Mouse (Mus musculus) hindbrain, embryonic 13.5 days (tissue): ENCODE measurements around the gene Syt13. TPM values are rescaled to one million over a fixed set of nuclear protein-coding genes. Genes with fewer than 3 reads are reported as not detected.
A peak's percentile ranks its signal among the peaks of the same experiment; 100 is the strongest.

Source experiments
- ATAC-seq: fragments of 200-750 bp; cut with Nextera tagmentation; 2 replicates; pipeline ENCODE4 v1.8.0; 2017; ENCODE audit warnings: moderate TSS enrichment; ENCODE audit not compliant: low FRiP score
- H3K27ac ChIP-seq: fragments of 300-500 bp; sonication (generic); 2 replicates; pipeline ENCODE4 v1.5.1; 2015; ENCODE audit warnings: inconsistent platforms, mild to moderate bottlenecking, moderate library complexity
- H3K27me3 ChIP-seq: fragments of 300-500 bp; sonication (generic); 2 replicates; pipeline ENCODE4 v1.6.1; 2015; ENCODE audit warnings: mild to moderate bottlenecking, inconsistent platforms
- H3K36me3 ChIP-seq: fragments of 300-500 bp; sonication (generic); 2 replicates; pipeline ENCODE4 v1.6.1; 2015; ENCODE audit warnings: mild to moderate bottlenecking, inconsistent platforms
- H3K4me1 ChIP-seq: fragments of 300-500 bp; sonication (generic); replicated peaks from 2 replicates; pipeline ENCODE4 v1.6.1; 2015; ENCODE audit warnings: inconsistent platforms
- H3K4me2 ChIP-seq: fragments of 300-500 bp; sonication (generic); 2 replicates; pipeline ENCODE4 v1.6.1; 2015; ENCODE audit warnings: inconsistent platforms, mild to moderate bottlenecking, moderate library complexity
- H3K4me3 ChIP-seq: fragments of 300-500 bp; sonication (generic); 2 replicates; pipeline ENCODE4 v1.5.1; 2015; ENCODE audit warnings: mild to moderate bottlenecking, inconsistent platforms
- H3K9ac ChIP-seq: fragments of 300-500 bp; sonication (generic); 2 replicates; pipeline ENCODE4 v1.6.1; 2015; ENCODE audit warnings: mild to moderate bottlenecking, inconsistent platforms
- H3K9me3 ChIP-seq: fragments of 300-500 bp; sonication (generic); 2 replicates; pipeline ENCODE4 v1.6.1; 2016; ENCODE audit warnings: inconsistent platforms
- WGBS: fragments of 180-500 bp; shearing (Covaris S2); methylation state at CpG from one replicate; pipeline ENCODE4 v1.1.7; 2015; 5-methylcytosine and 5-hydroxymethylcytosine counted together
- polyA plus RNA-seq: library from polyadenylated mRNA; unstranded; fragments of >200 nt; fragmentation: Nextera tagmentation; extraction: Ambion mirVana; gene quantifications from 2 replicates; pipeline ENCODE4 v1.2.1, GENCODE M21; 2015

Syt13 gene
- polyA plus RNA-seq, 1 experiment from 2014 or later, result 24.7 TPM

GRCm38 (mm10) chr2:92947981-92948698 is 33.2 kb downstream of the Syt13 start:
- H3K9me3 ChIP-seq, result no peaks in the 10 kb centered on the region
- peak; percentile 69 for ATAC-seq
- peaks cover 34% of the 10 kb centered on the region for H3K4me1 ChIP-seq
- H3K4me3 ChIP-seq, result no peak overlapping the region
- H3K36me3 ChIP-seq, result peaks cover 2% of the 10 kb centered on the region; the same call in 1 of the 2 replicates
- peak overlapping the region; percentile 26; the same call in 1 of the 2 replicates for H3K9ac ChIP-seq
- peak overlapping the region; percentile 41 for H3K27ac ChIP-seq
- H3K27me3 ChIP-seq, result peaks cover 20% of the 10 kb centered on the region
- WGBS, result 7% methylated on average over 12 of the region's 12 CpGs
- H3K4me2 ChIP-seq, result peak overlapping the region; percentile 34

- no peaks in the 10 kb centered on the region for H3K9me3 ChIP-seq
- H3K27ac ChIP-seq, result peak overlapping the region; percentile 41; the same call in 1 of the 2 replicates
- H3K4me3 ChIP-seq, result no peak overlapping the region
- WGBS, result 36% methylated on average over 7 of the region's 7 CpGs
- H3K27me3 ChIP-seq, result peaks cover 24% of the 10 kb centered on the region
- H3K9ac ChIP-seq, result no peak overlapping the region
- peaks cover 34% of the 10 kb centered on the region for H3K4me1 ChIP-seq
- H3K4me2 ChIP-seq, result no peak overlapping the region
- no peaks in the 10 kb centered on the region for H3K36me3 ChIP-seq
- ATAC-seq, result peak; percentile 53; the same call in 1 of the 2 replicates
These were observed 33.9 kb downstream of the Syt13 start for GRCm38 (mm10) chr2:92948699-92949300.

GRCm38 (mm10) chr2:92949518-92949917 is 34.6 kb downstream of the Syt13 start:
- Histone ChIP-seq H3K27ac (0 out of 2 replicates have a peak overlapping the region, but pooled peaks have one; percentile 5), H3K9me3 (no peaks in the 10 kb centered on the region), H3K9ac (no peak overlapping the region), H3K4me3 (no peak overlapping the region), H3K4me2 (no peak overlapping the region), H3K36me3 (no peaks in the 10 kb centered on the region), H3K4me1 (peaks cover 34% of the 10 kb centered on the region), H3K27me3 (peaks cover 24% of the 10 kb centered on the region)
- WGBS, result 5% methylated on average over 1 of the region's 1 CpGs
- ATAC-seq, result no peak

- no peaks in the 10 kb centered on the region for H3K36me3 ChIP-seq
These were observed 38.6 kb downstream of the Syt13 start for GRCm38 (mm10) chr2:92953450-92953849.

GRCm38 (mm10) chr2:92954404-92955114 is 39.7 kb downstream of the Syt13 start:
- Histone ChIP-seq H3K4me2 (no peak overlapping the region), H3K9ac (no peak overlapping the region), H3K9me3 (0 out of 2 replicates have a peak, but pooled peaks cover 4% of the 10 kb centered on the region), H3K36me3 (no peaks in the 10 kb centered on the region), H3K27me3 (peaks cover 11% of the 10 kb centered on the region; the same call in 1 of the 2 replicates), H3K4me3 (no peak overlapping the region), H3K4me1 (peaks cover 5% of the 10 kb centered on the region), H3K27ac (no peak overlapping the region)
- 41% methylated on average over 11 of the region's 11 CpGs for WGBS
- no peak for ATAC-seq

More at GRCm38 (mm10) chr2:92953450-92953849, 38.6 kb downstream of the Syt13 start:
- no peak overlapping the region for H3K4me3 ChIP-seq
- peaks cover 16% of the 10 kb centered on the region for H3K4me1 ChIP-seq
- no peak for ATAC-seq
- no peak overlapping the region for H3K4me2 ChIP-seq
- H3K27me3 ChIP-seq, result peaks cover 11% of the 10 kb centered on the region; the same call in 1 of the 2 replicates
- H3K9ac ChIP-seq, result no peak overlapping the region
- H3K27ac ChIP-seq, result no peak overlapping the region
- 89% methylated on average over 17 of the region's 17 CpGs for WGBS
- 0 out of 2 replicates have a peak, but pooled peaks cover 4% of the 10 kb centered on the region for H3K9me3 ChIP-seq

- no peak for ATAC-seq
- no peak overlapping the region for H3K4me3 ChIP-seq
- 0 out of 2 replicates have a peak, but pooled peaks cover 4% of the 10 kb centered on the region for H3K9me3 ChIP-seq
- 87% methylated on average over 2 of the region's 2 CpGs for WGBS
- H3K4me1 ChIP-seq, result 0 out of 2 replicates have a peak, but pooled peaks cover 3% of the 10 kb centered on the region
- no peaks in the 10 kb centered on the region for H3K36me3 ChIP-seq
- H3K9ac ChIP-seq, result no peak overlapping the region
- H3K27ac ChIP-seq, result no peak overlapping the region
- 0 out of 2 replicates have a peak, but pooled peaks cover 7% of the 10 kb centered on the region for H3K27me3 ChIP-seq
- H3K4me2 ChIP-seq, result no peak overlapping the region
These were observed 42.0 kb downstream of the Syt13 start for GRCm38 (mm10) chr2:92956943-92957342.

GRCm38 (mm10) chr2:92958640-92959039 is 43.7 kb downstream of the Syt13 start:
- Histone ChIP-seq H3K4me2 (no peak overlapping the region), H3K9me3 (0 out of 2 replicates have a peak, but pooled peaks cover 4% of the 10 kb centered on the region), H3K4me1 (no peaks in the 10 kb centered on the region), H3K9ac (no peak overlapping the region), H3K36me3 (no peaks in the 10 kb centered on the region), H3K27ac (no peak overlapping the region), H3K27me3 (0 out of 2 replicates have a peak, but pooled peaks cover 1% of the 10 kb centered on the region), H3K4me3 (no peak overlapping the region)
- 77% methylated on average over 4 of the region's 4 CpGs for WGBS
- ATAC-seq, result no peak

- H3K9me3 ChIP-seq, result no peaks in the 10 kb centered on the region
- no peak overlapping the region for H3K9ac ChIP-seq
- peaks cover 7% of the 10 kb centered on the region; the same call in 1 of the 2 replicates for H3K36me3 ChIP-seq
- H3K27me3 ChIP-seq, result no peaks in the 10 kb centered on the region
- ATAC-seq, result no peak
- 97% methylated on average over 1 of the region's 1 CpGs for WGBS
- no peak overlapping the region for H3K4me2 ChIP-seq
- H3K4me3 ChIP-seq, result no peak overlapping the region
- peaks cover 22% of the 10 kb centered on the region for H3K4me1 ChIP-seq
- H3K27ac ChIP-seq, result no peak overlapping the region
These were observed 49.4 kb downstream of the Syt13 start for GRCm38 (mm10) chr2:92964345-92964744.

GRCm38 (mm10) chr2:92966257-92966656 is 51.4 kb downstream of the Syt13 start:
- Histone ChIP-seq H3K4me1 (peaks cover 22% of the 10 kb centered on the region), H3K36me3 (peaks cover 9% of the 10 kb centered on the region; the same call in 1 of the 2 replicates), H3K4me2 (no peak overlapping the region), H3K9ac (no peak overlapping the region), H3K27ac (no peak overlapping the region), H3K4me3 (no peak overlapping the region), H3K9me3 (no peaks in the 10 kb centered on the region), H3K27me3 (no peaks in the 10 kb centered on the region)
- 54% methylated on average over 8 of the region's 8 CpGs for WGBS
- ATAC-seq, result peak; percentile 21; the same call in 1 of the 2 replicates

- Histone ChIP-seq H3K36me3 (peaks cover 13% of the 10 kb centered on the region), H3K9me3 (no peaks in the 10 kb centered on the region), H3K4me3 (no peak overlapping the region), H3K9ac (peak overlapping the region; percentile 46), H3K4me2 (no peak overlapping the region), H3K27me3 (no peaks in the 10 kb centered on the region), H3K4me1 (peaks cover 22% of the 10 kb centered on the region), H3K27ac (peak overlapping the region; percentile 44)
- WGBS, result 28% methylated on average over 10 of the region's 10 CpGs
- peak; percentile 23; the same call in 1 of the 2 replicates for ATAC-seq
These were observed 52.3 kb downstream of the Syt13 start for GRCm38 (mm10) chr2:92967032-92967838.

GRCm38 (mm10) chr2:92967839-92968166 is 52.9 kb downstream of the Syt13 start:
- no peak for ATAC-seq
- Histone ChIP-seq H3K4me3 (no peak overlapping the region), H3K9ac (peak overlapping the region; percentile 46), H3K27me3 (no peaks in the 10 kb centered on the region), H3K36me3 (peaks cover 19% of the 10 kb centered on the region), H3K4me1 (peaks cover 22% of the 10 kb centered on the region), H3K27ac (no peak overlapping the region; the same call in 1 of the 2 replicates), H3K9me3 (no peaks in the 10 kb centered on the region), H3K4me2 (no peak overlapping the region)
- 60% methylated on average over 4 of the region's 4 CpGs for WGBS
